Mouse (Mus musculus) liver, postnatal 0 days (tissue): ENCODE results near the gene Cyren.

Experiments
- CTCF ChIP-seq: sonication (generic); IDR thresholded peaks from 2 replicates; pipeline ENCODE4 v1.5.1; 2016; ENCODE audit warnings: antibody characterized with exemption, low read depth
- EP300 ChIP-seq: IDR thresholded peaks from 2 replicates; pipeline ENCODE4 v1.6.1; 2016; ENCODE audit warnings: antibody characterized with exemption, low read depth, mild to moderate bottlenecking

DNA sequence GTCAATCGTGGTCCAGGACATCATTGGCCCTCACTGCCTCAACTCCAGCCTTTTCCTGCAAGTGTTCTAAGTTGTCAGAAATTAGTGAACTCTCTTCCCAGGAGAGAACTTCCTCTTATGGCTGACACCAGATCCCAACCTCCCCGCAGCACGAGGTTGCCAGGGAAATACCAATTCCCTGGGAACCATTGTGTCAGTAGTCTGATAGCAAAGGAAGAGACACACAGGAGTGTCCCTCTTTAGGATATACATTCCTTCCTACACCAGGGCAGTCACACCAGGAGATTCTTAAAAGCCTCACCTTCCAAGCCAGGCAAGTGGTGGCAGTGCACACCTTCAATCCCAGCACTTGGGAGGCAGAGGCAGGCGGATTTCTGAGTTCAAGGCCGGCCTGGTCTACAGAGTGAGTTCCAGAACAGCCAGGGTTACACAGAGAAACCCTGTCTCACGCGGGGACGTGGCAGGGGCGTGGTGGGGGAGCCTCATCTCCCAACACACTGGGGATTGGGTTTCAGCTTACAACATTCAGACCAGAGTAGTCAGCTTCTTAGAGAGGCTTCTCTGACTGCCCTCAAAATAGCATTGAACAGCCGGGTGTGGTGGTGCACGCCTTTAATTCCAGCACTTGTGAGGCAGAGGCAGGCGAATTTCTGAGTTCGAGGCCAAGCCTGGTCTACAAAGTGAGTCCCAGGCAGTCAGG, 35.6 kb upstream of the Cyren start:
- TF ChIP-seq CTCF (no peak), EP300 (no peak)
